Mouse (Mus musculus) MEL (cell line): ENCODE measurements around the gene Gm38655.

Experiments used
- CTCF ChIP-seq, 3 experiments: IDR thresholded peaks in 2 of 3; conservative IDR thresholded peaks in 1 of 3; 2 replicates each; pipeline ENCODE4 v1.5.1; 2011 to 2012; ENCODE audit warnings: low read length in 3 of 3, low read depth in 2 of 3, mild to moderate bottlenecking in 2 of 3, improper control_type of control experiment in 1 of 3, inconsistent platforms in 1 of 3, mixed read lengths in 1 of 3, moderate library complexity in 1 of 3; ENCODE audit not compliant: control insufficient read depth in 1 of 3, insufficient read depth in 1 of 3, poor library complexity in 1 of 3, severe bottlenecking in 1 of 3
- HCFC1 ChIP-seq: IDR thresholded peaks from 2 replicates; pipeline ENCODE4 v1.6.1; 2012; ENCODE audit warnings: low read depth, mild to moderate bottlenecking, inconsistent platforms, low read length, improper control_type of control experiment, moderate library complexity
- USF1 ChIP-seq: IDR thresholded peaks from 2 replicates; pipeline ENCODE4 v1.6.1; 2014; ENCODE audit warnings: low read depth, mild to moderate bottlenecking, inconsistent platforms, low read length, improper control_type of control experiment, moderate library complexity

DNA sequence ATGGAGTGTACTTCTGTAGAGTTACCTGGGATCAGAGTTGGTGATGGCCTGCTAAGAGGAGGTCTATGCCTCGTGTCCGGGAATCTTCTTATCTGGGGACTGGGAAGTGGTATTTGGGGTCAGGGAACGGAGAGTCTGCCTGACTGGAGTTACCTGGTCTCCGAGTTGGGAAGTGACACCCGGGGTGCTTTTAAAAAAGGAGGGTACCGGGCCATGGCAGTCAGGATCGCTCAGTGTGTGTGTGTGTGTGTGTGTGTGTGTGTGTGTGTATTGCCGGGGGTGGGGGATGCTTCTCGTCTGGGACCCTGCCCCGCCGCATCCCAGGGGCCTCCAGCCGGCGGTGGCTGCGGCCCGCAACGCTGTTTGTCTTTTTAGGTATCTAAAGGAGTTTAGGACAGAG is 13.8 kb upstream of the Gm38655 start:
- TF ChIP-seq USF1, result no peak
- no peak for TF ChIP-seq CTCF (IDR thresholded peaks at IDR 0.05 in 2 of 3, conservative IDR thresholded peaks at IDR 0.05 in 1 of 3; ENCODE audit: control insufficient read depth in 1 of 3, insufficient read depth in 1 of 3, low read depth in 2 of 3, low read length in 3 of 3, poor library complexity in 1 of 3, severe bottlenecking in 1 of 3)
- TF ChIP-seq HCFC1, result no peak
